Mouse (Mus musculus): ENCODE data around the gene Inca1.

The Inca1 gene

GRCm38 (mm10) chr11:70652029-70652883 lies 47.7 kb downstream of the Inca1 start:
- DNase-seq: peak in 1 of 2 experiments; percentile 43

- DNase-seq: no peak
These were observed 48.6 kb downstream of the Inca1 start for GRCm38 (mm10) chr11:70651391-70651790.

DNA sequence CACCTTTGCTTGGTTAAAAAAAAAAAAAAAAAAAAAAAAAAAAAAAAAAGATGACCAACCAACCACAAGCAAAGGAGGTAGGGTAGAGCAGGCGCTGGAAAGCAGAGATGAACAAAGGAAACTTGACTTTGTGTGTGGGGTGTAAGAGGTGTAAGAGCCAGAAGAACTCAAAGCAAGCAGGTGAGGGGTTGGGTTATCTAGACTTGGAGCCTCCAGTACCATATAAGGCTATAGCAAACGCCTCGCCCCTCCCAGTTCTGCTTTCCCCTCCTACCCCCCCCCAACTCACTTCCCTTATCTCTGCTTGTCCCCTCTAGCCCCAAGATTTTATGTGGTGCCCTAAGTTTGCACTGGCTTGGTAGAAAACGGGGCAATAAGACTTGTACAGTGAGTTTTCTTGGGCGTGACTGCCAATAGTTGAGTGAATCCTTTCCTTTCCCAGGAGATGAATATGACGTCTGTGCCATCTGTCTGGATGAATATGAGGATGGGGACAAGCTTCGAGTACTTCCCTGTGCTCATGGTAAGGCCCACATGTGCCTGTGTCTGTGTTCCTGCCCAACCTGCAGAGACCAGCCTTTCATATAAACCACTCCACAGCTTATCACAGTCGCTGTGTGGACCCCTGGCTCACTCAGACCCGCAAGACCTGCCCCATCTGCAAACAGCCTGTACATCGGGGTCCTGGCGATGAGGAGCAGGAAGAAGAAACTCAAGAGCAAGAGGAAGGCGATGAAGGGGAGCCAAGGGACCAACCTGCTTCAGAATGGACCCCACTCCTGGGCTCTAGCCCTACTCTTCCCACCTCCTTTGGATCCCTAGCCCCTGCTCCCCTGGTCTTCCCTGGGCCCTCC lies 49.4 kb downstream of the Inca1 start:
- DNase-seq: no peak

DNA sequence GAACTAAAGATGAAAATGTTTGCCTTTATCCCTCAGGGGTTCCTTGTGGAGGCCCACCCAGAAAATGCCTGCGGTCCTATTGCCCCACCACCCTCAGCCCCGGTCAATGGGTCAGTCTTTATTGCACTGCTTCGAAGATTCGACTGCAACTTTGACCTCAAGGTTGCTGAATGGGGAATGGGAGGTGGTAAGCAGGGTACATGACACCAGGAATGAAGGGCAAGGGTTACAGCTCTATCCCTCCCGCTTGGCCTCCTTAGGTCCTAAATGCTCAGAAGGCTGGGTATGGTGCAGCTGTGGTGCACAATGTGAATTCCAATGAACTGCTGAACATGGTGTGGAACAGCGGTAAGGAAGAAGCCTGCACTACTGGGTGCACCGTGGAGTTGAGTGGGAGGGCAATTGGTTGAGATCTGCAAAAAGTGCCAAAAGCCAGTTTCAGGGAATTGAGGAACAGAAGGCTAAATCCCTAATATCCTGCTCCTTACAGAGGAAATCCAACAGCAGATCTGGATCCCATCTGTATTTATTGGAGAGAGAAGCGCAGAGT lies 50.7 kb downstream of the Inca1 start:
- no peak for DNase-seq

DNA sequence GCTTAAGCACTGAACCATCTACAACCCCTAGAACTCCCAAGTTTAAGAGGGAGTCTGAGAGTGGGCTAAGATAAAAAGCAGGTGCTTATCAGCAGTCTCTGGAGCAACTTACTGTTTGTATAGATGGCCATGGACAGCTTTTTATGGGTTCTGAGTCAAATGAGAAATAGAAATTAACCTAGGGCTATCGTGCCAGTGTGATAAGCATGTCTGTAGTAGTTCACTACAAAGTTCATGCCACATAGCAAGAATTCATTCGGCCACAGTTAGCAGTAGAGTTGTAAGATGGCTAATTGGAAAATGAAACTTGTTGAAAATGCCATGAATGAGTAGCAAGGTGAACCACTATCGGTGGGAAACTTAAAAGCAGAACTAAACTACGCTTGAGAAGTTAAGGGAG lies 51.4 kb downstream of the Inca1 start:
- DNase-seq: no peak

DNA sequence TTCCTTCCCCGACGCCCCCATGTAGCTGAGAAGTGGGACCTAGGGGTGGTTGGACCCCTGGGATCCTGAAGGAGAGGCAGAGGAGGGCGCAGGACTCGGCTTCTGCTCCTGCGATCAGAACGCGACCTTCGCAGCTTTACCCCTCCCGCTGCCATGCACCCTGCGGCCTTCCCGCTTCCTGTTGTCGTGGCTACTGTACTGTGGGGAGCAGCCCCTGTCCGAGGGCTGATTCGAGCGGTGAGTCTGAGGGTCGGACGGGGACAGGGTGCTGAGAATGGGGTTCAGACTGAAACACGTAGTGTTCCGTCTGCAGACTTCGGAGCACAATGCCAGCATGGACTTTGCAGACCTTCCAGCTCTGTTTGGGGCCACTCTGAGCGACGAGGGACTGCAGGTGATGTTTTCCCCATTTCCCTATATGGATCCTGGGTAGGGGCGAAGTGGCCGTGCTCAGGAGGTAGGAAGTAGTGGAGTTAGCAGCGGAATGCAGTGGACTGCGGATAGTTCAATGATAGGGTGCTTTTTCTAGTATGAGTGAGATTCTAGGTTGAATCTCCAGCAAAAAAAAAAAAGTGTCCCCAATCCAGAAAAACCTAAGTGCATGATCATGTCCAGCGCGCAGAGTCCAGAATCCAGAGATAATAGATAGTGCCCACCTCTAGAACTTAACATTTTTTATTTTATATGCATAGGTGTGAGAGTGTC lies 52.1 kb downstream of the Inca1 start:
- peak; percentile 54 to 64 for DNase-seq

DNA sequence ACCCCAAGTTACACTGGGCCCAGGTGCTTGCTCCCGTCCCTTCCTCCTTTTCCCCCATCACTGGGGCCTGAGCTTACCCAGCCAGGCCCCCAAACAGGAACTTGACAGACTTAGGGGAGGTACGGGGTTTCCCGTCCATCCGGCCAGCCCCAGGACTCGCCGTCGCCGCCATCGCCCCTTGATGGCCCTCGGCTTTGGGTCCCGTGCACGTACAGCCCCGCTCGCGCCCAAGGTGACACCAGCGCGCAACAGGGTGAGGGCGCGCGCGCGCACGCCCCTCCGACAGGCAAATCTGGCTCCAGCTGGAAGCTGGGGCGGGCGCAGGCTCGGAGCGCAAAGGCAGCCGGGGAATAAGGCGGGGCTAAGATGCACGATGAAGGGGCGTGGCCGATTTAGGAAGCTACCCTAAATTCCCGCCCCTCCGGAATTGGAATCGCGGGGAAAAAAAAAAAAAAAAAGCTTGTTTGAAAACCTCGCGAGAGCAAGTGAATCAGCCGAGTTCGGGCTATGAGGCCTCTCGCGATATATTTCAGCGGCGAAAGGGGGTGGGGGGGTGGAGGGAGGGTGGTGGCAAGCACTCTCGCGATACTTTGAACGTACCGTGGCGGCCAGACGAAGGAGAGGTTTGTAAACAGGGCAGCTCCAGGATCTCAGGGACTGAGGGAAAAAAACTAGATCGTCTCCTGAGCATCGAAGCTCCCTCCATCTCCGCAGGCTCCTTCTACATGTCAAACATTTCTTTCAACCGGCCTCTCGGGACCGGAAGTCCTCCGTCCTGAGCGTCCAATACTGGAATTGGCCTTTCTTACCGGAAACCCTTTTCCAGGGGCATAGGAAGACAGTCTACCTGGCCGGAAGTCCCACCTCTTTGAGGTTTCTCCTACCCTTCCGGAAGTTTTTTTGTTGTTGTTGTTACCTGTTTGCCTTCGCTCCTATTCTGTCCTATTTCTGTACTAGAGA lies 53.0 kb downstream of the Inca1 start, which contains the start of the genes Rnf167 and Slc25a11:
Gene Rnf167, plus strand, starts transcription at position 545 of the 960 bp plus-strand sequence.
Gene Slc25a11, minus strand, starts transcription at position 789 of the 960 bp plus-strand sequence.
- DNase-seq: peak; percentile 97 to 99

GRCm38 (mm10) chr11:70646259-70646555 lies 53.7 kb downstream of the Inca1 start:
- peak; percentile 32 to 61 for DNase-seq

DNA sequence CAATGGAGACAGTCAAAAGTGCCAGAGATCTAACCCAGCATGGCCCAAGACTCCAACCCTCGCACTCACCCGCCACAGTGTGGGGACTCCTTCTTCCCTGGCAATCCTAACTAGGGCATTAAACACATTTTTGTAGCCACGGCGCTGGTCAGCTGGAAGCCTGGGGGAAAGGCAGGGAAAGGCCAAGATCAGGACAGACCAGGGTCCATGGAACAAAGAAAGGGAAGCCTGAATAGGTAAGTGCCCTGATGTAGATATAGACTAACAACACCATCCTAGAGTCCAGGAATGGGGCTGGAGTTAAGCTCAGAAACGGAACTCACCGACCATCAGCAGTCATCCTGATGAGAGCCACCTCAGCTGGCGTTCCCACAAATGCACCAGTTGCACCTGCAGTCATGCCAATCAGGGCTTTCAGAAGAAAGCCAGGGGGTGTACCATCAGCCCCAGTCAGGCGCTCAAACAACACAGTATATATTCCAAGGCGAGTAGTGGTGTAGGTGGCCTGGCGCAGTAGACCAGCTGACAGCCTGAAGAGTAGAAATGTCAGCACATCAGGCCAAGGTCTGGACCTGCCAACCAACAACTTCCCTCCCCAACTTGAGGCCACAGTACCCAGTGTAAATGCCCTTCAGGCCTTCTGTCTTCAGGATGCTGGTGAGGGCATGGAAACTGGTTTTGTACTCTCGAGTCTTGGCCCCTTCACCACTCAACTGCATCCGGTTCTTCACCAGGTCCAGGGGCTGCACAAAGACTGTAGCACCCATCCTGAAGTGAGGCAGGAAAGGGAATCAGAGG lies 54.3 kb downstream of the Inca1 start:
- DNase-seq: no peak

DNA sequence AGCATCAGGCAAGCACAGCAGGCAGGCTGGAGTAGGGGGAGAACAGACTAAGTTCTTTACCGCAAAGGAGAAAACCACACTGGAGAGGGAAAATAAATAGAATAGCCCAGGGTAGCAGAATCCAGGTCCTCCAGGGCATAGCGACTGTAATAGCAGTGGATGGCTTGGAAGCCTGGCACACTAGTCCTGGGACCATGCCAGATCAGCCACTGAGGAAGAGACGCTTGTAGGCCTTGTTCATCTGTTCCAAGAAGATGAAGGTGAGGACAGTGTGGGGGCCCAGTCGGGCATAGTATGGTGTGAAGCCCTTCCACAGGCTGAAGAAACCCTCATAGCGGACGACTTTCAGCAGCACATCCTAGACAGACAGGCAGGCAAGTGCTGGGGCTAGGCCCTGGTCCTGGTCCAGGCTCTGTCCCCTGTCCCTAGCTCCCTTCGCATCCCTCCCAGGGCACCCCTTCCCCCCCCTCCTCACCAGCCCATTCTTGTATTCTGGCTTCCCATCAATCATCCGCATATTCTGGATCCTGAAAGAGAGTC lies 55.3 kb downstream of the Inca1 start:
- DNase-seq: no peak

GRCm38 (mm10) chr11:70643051-70643450 lies 56.9 kb downstream of the Inca1 start:
- DNase-seq: no peak

GRCm38 (mm10) chr11:70641241-70641640 lies 58.7 kb downstream of the Inca1 start:
- no peak for DNase-seq

GRCm38 (mm10) chr11:70639976-70640375 lies 60.0 kb downstream of the Inca1 start:
- DNase-seq: no peak

DNA sequence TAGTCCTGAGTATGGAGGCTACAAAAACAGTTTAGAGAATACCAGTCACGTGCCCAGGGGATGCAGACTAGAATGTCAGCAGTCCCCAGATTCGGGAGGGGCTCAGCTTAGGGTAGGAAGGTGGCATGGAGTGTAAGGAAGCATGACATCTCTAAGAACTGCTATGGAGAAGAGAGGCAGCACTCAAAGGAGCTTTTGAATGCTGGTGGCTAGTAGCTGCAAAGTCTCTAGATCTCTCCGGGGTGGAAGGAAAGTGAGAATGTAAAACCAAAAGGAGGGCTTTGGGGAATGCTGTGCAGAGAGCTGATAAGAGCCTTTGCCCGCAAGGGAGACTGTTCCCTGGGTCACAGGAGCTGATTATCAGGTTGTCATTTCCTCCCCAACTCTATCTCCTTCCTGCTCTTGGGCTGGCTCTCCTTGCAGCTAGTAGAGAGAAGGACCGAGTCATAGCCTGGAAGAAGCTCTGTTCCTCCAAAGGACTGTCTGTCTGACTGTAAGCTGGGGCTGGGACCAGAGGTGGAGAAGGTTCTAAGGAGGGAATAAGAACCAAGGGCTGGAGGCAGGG lies 61.2 kb downstream of the Inca1 start, which contains the start of gene Gp1ba:
Gene Gp1ba, plus strand, starts transcription at position 409 of the 565 bp plus-strand sequence.
- no peak for DNase-seq
